Mouse (Mus musculus) embryonic facial prominence, embryonic 12.5 days (tissue): Measurements from ENCODE around the gene Senp7. TPM values are rescaled to one million over a fixed set of nuclear protein-coding genes. Genes with fewer than 3 reads are reported as not detected.

Experiments used
- ATAC-seq: fragments of 200-750 bp; cut with Nextera tagmentation; 2 replicates; pipeline ENCODE4 v1.8.0; 2017; ENCODE audit not compliant: insufficient number of reproducible peaks, insufficient read depth, low FRiP score, low TSS enrichment
- H3K27ac ChIP-seq: fragments of 300-500 bp; sonication (generic); 2 replicates; pipeline ENCODE4 v1.5.1; 2016; ENCODE audit warnings: mild to moderate bottlenecking
- H3K27me3 ChIP-seq: fragments of 300-500 bp; sonication (generic); 2 replicates; pipeline ENCODE4 v1.6.1; 2016; ENCODE audit warnings: mild to moderate bottlenecking, moderate library complexity
- H3K36me3 ChIP-seq: fragments of 300-500 bp; sonication (generic); 2 replicates; pipeline ENCODE4 v1.6.1; 2016; ENCODE audit warnings: mild to moderate bottlenecking
- H3K4me1 ChIP-seq: fragments of 300-500 bp; sonication (generic); 2 replicates; pipeline ENCODE4 v1.6.1; 2016
- H3K4me2 ChIP-seq: fragments of 300-500 bp; sonication (generic); replicated peaks from 2 replicates; pipeline ENCODE4 v1.6.1; 2016; ENCODE audit warnings: mild to moderate bottlenecking, moderate library complexity
- H3K4me3 ChIP-seq: fragments of 300-500 bp; sonication (generic); 2 replicates; pipeline ENCODE4 v1.5.1; 2016; ENCODE audit warnings: mild to moderate bottlenecking
- H3K9ac ChIP-seq: fragments of 300-500 bp; sonication (generic); 2 replicates; pipeline ENCODE4 v1.6.1; 2016; ENCODE audit warnings: mild to moderate bottlenecking, moderate library complexity
- H3K9me3 ChIP-seq: fragments of 300-500 bp; sonication (generic); 2 replicates; pipeline ENCODE4 v1.6.1; 2016; ENCODE audit warnings: mild to moderate bottlenecking, moderate library complexity
- WGBS: fragments of 180-500 bp; shearing (Covaris S2); methylation state at CpG from one replicate; pipeline ENCODE4 v1.1.7; 2016; 5-methylcytosine and 5-hydroxymethylcytosine counted together
- polyA plus RNA-seq: library from polyadenylated mRNA; unstranded; fragments of >200 nt; fragmentation: Nextera tagmentation; extraction: Ambion mirVana; gene quantifications from 2 replicates; pipeline ENCODE4 v1.2.1, GENCODE M21; 2016

The Senp7 gene
- polyA plus RNA-seq, 1 experiment from 2014 or later: 45.4 TPM

DNA sequence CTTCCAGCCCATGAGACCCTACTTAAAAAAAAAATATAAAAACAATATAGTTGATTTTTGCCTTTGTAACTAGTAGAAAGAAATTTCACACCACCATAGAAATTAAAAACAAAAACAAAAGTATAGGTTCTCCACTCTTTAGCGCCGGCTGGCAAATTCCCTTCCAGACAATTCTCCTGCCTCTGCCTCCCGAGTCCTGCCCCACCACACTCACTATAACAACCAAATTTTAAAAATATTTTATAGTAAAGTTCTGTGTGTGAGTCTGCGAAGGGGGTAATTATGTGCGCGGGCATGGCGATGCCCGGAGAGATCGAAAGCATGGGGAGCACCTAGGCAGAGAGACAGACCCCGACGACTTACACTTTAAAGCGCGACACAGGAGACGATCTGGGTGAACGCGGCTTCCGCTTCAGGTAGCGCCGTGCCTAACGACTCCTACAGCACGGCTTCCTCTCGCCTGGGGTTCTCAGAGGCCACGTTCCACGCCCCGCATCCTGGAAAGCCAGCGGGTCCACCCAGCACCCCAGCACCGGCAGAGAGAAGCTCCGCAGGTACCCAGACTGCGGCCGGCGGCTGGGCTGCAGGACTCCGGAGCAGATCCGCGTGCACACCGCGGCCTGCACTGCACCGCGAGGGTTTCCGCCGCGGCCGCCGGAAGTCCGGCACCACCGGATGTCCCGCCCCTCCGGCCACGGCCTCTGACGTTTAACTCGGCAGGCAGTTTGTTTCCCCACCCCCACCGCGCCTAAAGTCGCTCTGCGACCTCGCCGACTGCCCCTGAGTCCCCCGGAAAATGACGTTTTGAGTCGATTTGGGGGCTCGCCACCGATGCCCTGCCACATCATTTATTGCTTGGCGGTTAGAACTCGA is 10.8 kb upstream of the Senp7 start, which contains the start of gene Trmt10c:
Gene Trmt10c, minus strand, starts transcription at position 682 of the 873 bp plus-strand sequence.
- under 1% methylated on average over 63 of the region's 63 CpGs for WGBS

GRCm38 (mm10) chr16:56038090-56038489 is 10.0 kb upstream of the Senp7 start:
- 29% methylated on average over 8 of the region's 8 CpGs for WGBS
- Histone ChIP-seq H3K4me1 (peaks cover 4% of the 10 kb centered on the region; the same call in 1 of the 2 replicates), H3K27me3 (no peaks in the 10 kb centered on the region), H3K36me3 (peaks cover 16% of the 10 kb centered on the region; the same call in 1 of the 2 replicates), H3K9ac (peak overlapping the region; percentile 82), H3K4me3 (peak overlapping the region; percentile 92), H3K4me2 (peak overlapping the region; percentile 76), H3K27ac (peak overlapping the region; percentile 93), H3K9me3 (no peaks in the 10 kb centered on the region)
- peak; percentile 54; the same call in 1 of the 2 replicates for ATAC-seq

More for the DNA sequence above, 10.8 kb upstream of the Senp7 start, which contains the start of gene Trmt10c:
- no peaks in the 10 kb centered on the region for H3K9me3 ChIP-seq
- H3K36me3 ChIP-seq: peaks cover 21% of the 10 kb centered on the region; the same call in 1 of the 2 replicates
- H3K4me3 ChIP-seq: peak within 1 kb of the TSS; percentile 92
- peak within 1 kb of the TSS; percentile 93 for H3K27ac ChIP-seq
- H3K9ac ChIP-seq: peak within 1 kb of the TSS; percentile 82
- peak; percentile 96 for ATAC-seq
- peak within 1 kb of the TSS; percentile 76 for H3K4me2 ChIP-seq
- H3K4me1 ChIP-seq: peaks cover 4% of the 10 kb centered on the region; the same call in 1 of the 2 replicates
- H3K27me3 ChIP-seq: no peaks in the 10 kb centered on the region

GRCm38 (mm10) chr16:56055911-56056310 is 7.8 kb downstream of the Senp7 start:
- 77% methylated on average over 3 of the region's 3 CpGs for WGBS
- Histone ChIP-seq H3K27ac (no peak overlapping the region), H3K36me3 (no peaks in the 10 kb centered on the region), H3K4me3 (no peak overlapping the region), H3K9me3 (no peaks in the 10 kb centered on the region), H3K27me3 (no peaks in the 10 kb centered on the region), H3K4me1 (no peaks in the 10 kb centered on the region), H3K4me2 (no peak overlapping the region), H3K9ac (no peak overlapping the region)
- ATAC-seq: no peak

GRCm38 (mm10) chr16:56056944-56057590 is 8.9 kb downstream of the Senp7 start:
- Histone ChIP-seq H3K36me3 (no peaks in the 10 kb centered on the region), H3K27me3 (no peaks in the 10 kb centered on the region), H3K9me3 (no peaks in the 10 kb centered on the region), H3K4me1 (no peaks in the 10 kb centered on the region), H3K27ac (no peak overlapping the region), H3K9ac (no peak overlapping the region), H3K4me2 (no peak overlapping the region), H3K4me3 (no peak overlapping the region)
- WGBS: 62% methylated on average over 7 of the region's 7 CpGs
- no peak for ATAC-seq

- no peak overlapping the region for H3K27ac ChIP-seq
Measured at GRCm38 (mm10) chr16:56058151-56058550, 10.0 kb downstream of the Senp7 start.

GRCm38 (mm10) chr16:56061995-56062594 is 14.0 kb downstream of the Senp7 start:
- WGBS: 76% methylated on average over 7 of the region's 7 CpGs
- Histone ChIP-seq H3K27ac (no peak overlapping the region), H3K9me3 (no peaks in the 10 kb centered on the region), H3K4me1 (no peaks in the 10 kb centered on the region), H3K27me3 (no peaks in the 10 kb centered on the region), H3K4me3 (no peak overlapping the region), H3K36me3 (no peaks in the 10 kb centered on the region), H3K9ac (no peak overlapping the region), H3K4me2 (no peak overlapping the region)
- no peak for ATAC-seq

More at GRCm38 (mm10) chr16:56058151-56058550, 10.0 kb downstream of the Senp7 start:
- Histone ChIP-seq H3K4me1 (no peaks in the 10 kb centered on the region), H3K36me3 (no peaks in the 10 kb centered on the region), H3K9me3 (no peaks in the 10 kb centered on the region), H3K9ac (no peak overlapping the region), H3K27me3 (no peaks in the 10 kb centered on the region), H3K4me2 (no peak overlapping the region), H3K4me3 (no peak overlapping the region)
- 83% methylated on average over 10 of the region's 10 CpGs for WGBS
- ATAC-seq: no peak

DNA sequence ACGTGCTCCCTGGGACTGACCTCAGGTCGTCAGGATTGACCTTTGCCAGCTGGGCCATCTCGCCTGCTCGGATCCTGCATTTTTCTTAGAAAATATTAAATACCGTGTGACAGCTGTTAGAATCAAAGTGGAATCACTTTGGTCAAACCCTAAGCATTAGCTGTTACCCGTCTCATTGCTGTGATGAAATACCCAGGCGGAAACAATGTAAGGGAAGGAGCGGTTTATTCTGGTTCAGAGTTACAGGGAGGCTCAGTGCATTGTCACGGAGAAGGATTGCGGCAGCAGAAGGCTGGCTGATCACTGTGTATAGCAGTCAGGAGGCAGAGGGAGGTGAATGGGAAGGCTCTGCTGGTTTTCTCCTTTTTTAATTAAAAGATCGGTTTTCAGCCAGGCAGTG is 14.8 kb downstream of the Senp7 start:
- H3K9ac ChIP-seq: no peak overlapping the region
- H3K9me3 ChIP-seq: no peaks in the 10 kb centered on the region
- ATAC-seq: no peak
- no peaks in the 10 kb centered on the region for H3K27me3 ChIP-seq
- 61% methylated on average over 11 of the region's 11 CpGs for WGBS
- H3K4me2 ChIP-seq: no peak overlapping the region
- no peaks in the 10 kb centered on the region for H3K4me1 ChIP-seq
- H3K36me3 ChIP-seq: no peaks in the 10 kb centered on the region
- no peak overlapping the region for H3K27ac ChIP-seq
- no peak overlapping the region for H3K4me3 ChIP-seq

DNA sequence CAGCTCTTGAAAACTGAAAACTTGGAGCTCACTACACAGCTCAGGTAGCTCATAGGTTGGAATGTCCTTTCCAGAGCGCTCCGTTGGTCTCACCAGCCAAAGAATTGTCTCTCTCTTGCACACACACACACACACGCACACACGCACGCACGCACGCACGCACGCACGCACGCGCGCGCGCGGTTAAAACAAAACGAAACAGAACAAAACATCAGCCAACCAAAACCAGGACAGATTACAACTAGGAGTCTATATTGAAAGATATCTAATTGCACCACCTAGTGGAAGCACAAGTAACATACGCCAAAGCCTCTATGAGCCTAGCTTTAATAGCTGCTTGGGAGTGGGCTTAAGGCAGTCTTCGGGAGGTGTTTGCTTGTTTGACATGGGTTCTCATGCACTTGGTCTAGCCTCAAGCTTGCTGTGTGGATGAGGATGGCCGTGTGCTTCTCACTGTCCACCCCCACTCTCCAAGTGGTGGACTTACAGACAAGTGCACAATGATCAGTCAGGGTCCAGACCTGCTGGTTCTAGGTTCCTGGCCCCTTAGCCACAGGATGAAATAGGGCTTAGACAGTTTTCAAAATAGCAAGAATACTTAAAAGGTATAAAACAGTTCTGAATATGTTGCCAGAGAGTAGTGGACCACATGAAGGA is 16.3 kb downstream of the Senp7 start:
- Histone ChIP-seq H3K27me3 (no peaks in the 10 kb centered on the region), H3K4me1 (no peaks in the 10 kb centered on the region), H3K36me3 (no peaks in the 10 kb centered on the region), H3K4me3 (peak overlapping the region; percentile 37), H3K9me3 (no peaks in the 10 kb centered on the region), H3K27ac (no peak overlapping the region), H3K9ac (peak overlapping the region; percentile 36; the same call in 1 of the 2 replicates), H3K4me2 (peak overlapping the region; percentile 62)
- 5% methylated on average over 20 of the region's 20 CpGs for WGBS
- peak; percentile 84 for ATAC-seq

- no peak overlapping the region for H3K27ac ChIP-seq
- no peak overlapping the region for H3K4me3 ChIP-seq
- no peaks in the 10 kb centered on the region for H3K9me3 ChIP-seq
- no peak overlapping the region for H3K4me2 ChIP-seq
- ATAC-seq: no peak
- 42% methylated on average over 8 of the region's 8 CpGs for WGBS
- H3K4me1 ChIP-seq: no peaks in the 10 kb centered on the region
- H3K36me3 ChIP-seq: no peaks in the 10 kb centered on the region
- H3K27me3 ChIP-seq: no peaks in the 10 kb centered on the region
- no peak overlapping the region for H3K9ac ChIP-seq
Measured at GRCm38 (mm10) chr16:56066113-56066512, 18.0 kb downstream of the Senp7 start.

DNA sequence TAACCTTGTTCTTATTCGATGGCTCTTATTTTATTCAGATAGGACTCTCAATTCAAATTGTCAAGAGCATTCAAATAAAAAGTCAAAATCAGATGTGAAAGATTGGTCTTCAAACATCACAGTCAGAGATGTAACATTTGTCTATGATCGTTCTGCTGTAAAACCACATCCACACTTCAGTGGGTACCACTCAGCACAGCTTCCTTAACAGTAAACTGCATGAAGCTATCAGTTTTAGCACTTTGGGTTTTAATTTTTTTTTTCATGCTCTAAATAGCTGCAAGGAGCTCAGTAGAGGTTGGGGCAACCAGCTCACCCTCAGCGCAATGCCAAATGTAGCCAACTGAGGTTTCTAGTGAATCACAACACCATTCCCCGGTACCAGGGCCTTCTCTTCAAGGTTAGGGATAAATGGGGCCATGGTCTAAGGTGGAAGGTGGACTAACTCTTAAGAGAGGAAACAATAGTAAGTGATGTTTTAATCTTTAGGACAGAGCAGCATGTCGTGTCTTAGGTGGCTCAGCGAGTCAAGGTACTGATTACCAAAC is 20.5 kb downstream of the Senp7 start:
- Histone ChIP-seq H3K9me3 (no peaks in the 10 kb centered on the region), H3K4me2 (no peak overlapping the region), H3K9ac (no peak overlapping the region), H3K27me3 (no peaks in the 10 kb centered on the region), H3K27ac (no peak overlapping the region), H3K36me3 (no peaks in the 10 kb centered on the region), H3K4me1 (no peaks in the 10 kb centered on the region), H3K4me3 (no peak overlapping the region)
- WGBS: 87% methylated on average over 6 of the region's 6 CpGs
- ATAC-seq: no peak
